Mouse (Mus musculus): ENCODE data around the gene Srp54c. TPM values are rescaled to one million over a fixed set of nuclear protein-coding genes. Genes with fewer than 3 reads are reported as not detected.
"Not testable (repeated sequence)": the region's sequence is repeated elsewhere in the genome, so short reads cannot be mapped to it uniquely, and the experiment has no call there.

Gene Srp54c
- polyA plus RNA-seq (2016; fragmentation: Nextera tagmentation; extraction: Ambion mirVana), result 74.9 and 79.2 TPM in 2 replicates

GRCm38 (mm10) chr12:55229626-55230519 is at the start of gene Srp54c:
Gene Srp54c, plus strand, starts transcription at chr12:55230168.
- peak within 1 kb of the TSS; percentile 40 for H3K4me3 ChIP-seq (replicated peaks)
- H3K4me2 ChIP-seq, result not testable (repeated sequence)

DNA sequence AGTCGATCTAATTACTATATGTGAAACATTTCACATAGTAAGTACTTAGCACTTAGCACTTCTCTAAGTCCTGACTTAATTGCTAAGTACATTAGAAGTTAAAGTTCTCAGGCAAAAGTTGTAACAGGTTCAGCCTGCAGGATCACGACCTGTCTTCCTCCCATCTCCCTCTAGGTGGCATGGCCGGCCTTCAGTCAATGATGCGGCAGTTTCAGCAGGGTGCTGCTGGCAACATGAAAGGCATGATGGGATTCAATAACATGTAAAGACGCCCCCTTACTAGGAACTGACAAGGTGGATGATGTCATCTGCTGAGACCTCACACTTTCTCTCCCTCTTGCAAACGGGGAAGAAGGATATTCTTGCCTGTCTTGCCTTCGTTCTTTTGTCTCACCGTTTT is 42.3 kb upstream of the Srp54c start:
- not testable (repeated sequence) for H3K9me3 ChIP-seq; H3K4me2 ChIP-seq; H3K27me3 ChIP-seq; H3K4me1 ChIP-seq; H3K27ac ChIP-seq; H3K36me3 ChIP-seq (replicated peaks); H3K4me3 ChIP-seq (replicated peaks); ATAC-seq (ENCODE audit: low FRiP score); H3K9ac ChIP-seq
- no CpG with 5 or more reads among the region's 8 CpGs for WGBS

More at GRCm38 (mm10) chr12:55229626-55230519, at the start of gene Srp54c:
- not testable (repeated sequence) for H3K4me1 ChIP-seq; H3K27ac ChIP-seq; H3K9ac ChIP-seq; H3K9me3 ChIP-seq; H3K36me3 ChIP-seq (replicated peaks); H3K27me3 ChIP-seq
- WGBS, result no CpG with 5 or more reads among the region's 57 CpGs
- ATAC-seq (ENCODE audit: low FRiP score), result peak; percentile 98

- WGBS, result no CpG with 5 or more reads among the region's 5 CpGs
Measured at GRCm38 (mm10) chr12:55189127-55189526, 40.8 kb upstream of the Srp54c start.

DNA sequence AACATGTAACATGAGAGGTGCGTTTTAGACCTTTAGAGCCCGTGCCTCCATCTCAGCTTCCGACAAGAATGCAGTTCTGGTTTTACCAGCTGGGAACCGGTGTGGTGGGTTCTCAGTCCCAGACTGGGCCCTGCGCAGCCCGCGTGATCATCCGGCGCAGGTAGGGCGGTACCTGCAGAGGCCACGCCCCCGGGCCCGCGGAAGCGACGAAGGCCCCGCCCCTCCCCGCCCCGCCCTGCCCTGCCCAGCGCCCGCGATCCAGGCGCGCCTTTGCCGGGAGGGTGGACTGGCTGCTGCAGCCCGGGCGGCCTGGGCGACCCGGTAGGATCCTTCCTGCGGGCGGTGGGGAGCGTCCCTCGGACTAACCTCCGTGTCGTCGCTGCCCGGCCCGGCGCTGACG is 30.7 kb upstream of the Srp54c start, which contains the start of gene 1700047I17Rik2:
1700047I17Rik2 (plus strand) TSS at position 287 of the 400 bp plus-strand sequence.
- not testable (repeated sequence) for H3K4me1 ChIP-seq; H3K27me3 ChIP-seq; H3K4me2 ChIP-seq; H3K4me3 ChIP-seq (replicated peaks); H3K9ac ChIP-seq; H3K9me3 ChIP-seq; H3K27ac ChIP-seq; H3K36me3 ChIP-seq (replicated peaks)
- peak; percentile 99 for ATAC-seq (ENCODE audit: low FRiP score)
- no CpG with 5 or more reads among the region's 40 CpGs for WGBS

More at GRCm38 (mm10) chr12:55189127-55189526, 40.8 kb upstream of the Srp54c start:
- not testable (repeated sequence) for H3K4me1 ChIP-seq; H3K27ac ChIP-seq; H3K4me3 ChIP-seq (replicated peaks); ATAC-seq (ENCODE audit: low FRiP score); H3K9me3 ChIP-seq; H3K9ac ChIP-seq; H3K4me2 ChIP-seq; H3K36me3 ChIP-seq (replicated peaks); H3K27me3 ChIP-seq

GRCm38 (mm10) chr12:55199799-55200198 is 30.2 kb upstream of the Srp54c start:
- no CpG with 5 or more reads among the region's 18 CpGs for WGBS
- not testable (repeated sequence) for H3K4me3 ChIP-seq (replicated peaks); H3K4me2 ChIP-seq; H3K9ac ChIP-seq; H3K36me3 ChIP-seq (replicated peaks); H3K4me1 ChIP-seq; H3K27ac ChIP-seq; H3K9me3 ChIP-seq; H3K27me3 ChIP-seq
- peak; percentile 67 for ATAC-seq (ENCODE audit: low FRiP score)

GRCm38 (mm10) chr12:55212944-55213343 is 17.0 kb upstream of the Srp54c start:
- ATAC-seq (ENCODE audit: low FRiP score); H3K4me2 ChIP-seq; H3K4me3 ChIP-seq (replicated peaks): not testable (repeated sequence)

GRCm38 (mm10) chr12:55230520-55230861 is 523 bp downstream of the Srp54c start:
- H3K4me1 ChIP-seq; H3K27me3 ChIP-seq; H3K9ac ChIP-seq; H3K36me3 ChIP-seq (replicated peaks); H3K9me3 ChIP-seq; H3K27ac ChIP-seq; ATAC-seq (ENCODE audit: low FRiP score); H3K4me2 ChIP-seq: not testable (repeated sequence)
- H3K4me3 ChIP-seq (replicated peaks), result peak overlapping the region; percentile 40
- WGBS, result under 1% methylated on average over 11 of the region's 25 CpGs

More at GRCm38 (mm10) chr12:55212944-55213343, 17.0 kb upstream of the Srp54c start:
- WGBS, result no CpG with 5 or more reads among the region's 6 CpGs
- H3K27ac ChIP-seq; H3K4me1 ChIP-seq; H3K9me3 ChIP-seq; H3K9ac ChIP-seq; H3K27me3 ChIP-seq; H3K36me3 ChIP-seq (replicated peaks): not testable (repeated sequence)

GRCm38 (mm10) chr12:55242243-55242642 is 12.3 kb downstream of the Srp54c start:
- H3K4me1 ChIP-seq; H3K4me3 ChIP-seq (replicated peaks); H3K9ac ChIP-seq; ATAC-seq (ENCODE audit: low FRiP score); H3K27me3 ChIP-seq; H3K36me3 ChIP-seq (replicated peaks); H3K4me2 ChIP-seq; H3K27ac ChIP-seq; H3K9me3 ChIP-seq: not testable (repeated sequence)
- no CpG with 5 or more reads among the region's 8 CpGs for WGBS

DNA sequence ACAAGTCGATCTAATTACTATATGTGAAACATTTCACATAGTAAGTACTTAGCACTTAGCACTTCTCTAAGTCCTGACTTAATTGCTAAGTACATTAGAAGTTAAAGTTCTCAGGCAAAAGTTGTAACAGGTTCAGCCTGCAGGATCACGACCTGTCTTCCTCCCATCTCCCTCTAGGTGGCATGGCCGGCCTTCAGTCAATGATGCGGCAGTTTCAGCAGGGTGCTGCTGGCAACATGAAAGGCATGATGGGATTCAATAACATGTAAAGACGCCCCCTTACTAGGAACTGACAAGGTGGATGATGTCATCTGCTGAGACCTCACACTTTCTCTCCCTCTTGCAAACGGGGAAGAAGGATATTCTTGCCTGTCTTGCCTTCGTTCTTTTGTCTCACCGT is 32.0 kb downstream of the Srp54c start:
- peaks cover 19% of the 10 kb centered on the region for H3K36me3 ChIP-seq (replicated peaks)
- H3K4me1 ChIP-seq; ATAC-seq (ENCODE audit: low FRiP score): not testable (repeated sequence)

GRCm38 (mm10) chr12:55263385-55263784 is 33.4 kb downstream of the Srp54c start:
- not testable (repeated sequence) for H3K9me3 ChIP-seq; H3K27me3 ChIP-seq; H3K4me3 ChIP-seq (replicated peaks); H3K4me2 ChIP-seq; H3K4me1 ChIP-seq; ATAC-seq (ENCODE audit: low FRiP score); H3K36me3 ChIP-seq (replicated peaks); H3K27ac ChIP-seq; H3K9ac ChIP-seq
- no CpG with 5 or more reads among the region's 5 CpGs for WGBS

More for the DNA sequence above, 32.0 kb downstream of the Srp54c start:
- not testable (repeated sequence) for H3K4me3 ChIP-seq (replicated peaks); H3K9me3 ChIP-seq; H3K9ac ChIP-seq; H3K27ac ChIP-seq; H3K27me3 ChIP-seq; H3K4me2 ChIP-seq
- WGBS, result no CpG with 5 or more reads among the region's 8 CpGs

DNA sequence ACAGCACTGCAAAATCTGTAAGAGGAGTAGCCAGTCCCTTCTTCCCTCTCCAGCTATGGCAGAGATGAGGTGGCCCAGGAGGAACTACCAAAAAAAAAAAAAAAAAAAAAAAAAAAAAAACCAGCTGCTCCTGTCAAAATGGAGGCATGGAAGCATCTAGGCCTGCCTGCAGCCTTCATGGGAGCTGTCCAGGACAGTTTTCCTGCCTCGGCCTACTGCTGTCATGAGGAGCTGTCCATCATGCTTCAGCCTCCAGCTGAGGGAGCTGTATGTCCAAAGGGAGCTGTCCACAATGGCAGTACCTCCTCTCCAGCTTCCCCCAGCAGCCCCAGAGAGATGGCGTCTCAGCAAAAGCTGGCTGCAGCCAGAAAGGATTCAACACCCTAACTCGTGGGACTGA is 42.3 kb downstream of the Srp54c start:
- no peaks in the 10 kb centered on the region for H3K9me3 ChIP-seq
- H3K9ac ChIP-seq, result no peak overlapping the region
- no peaks in the 10 kb centered on the region for H3K4me1 ChIP-seq
- H3K27me3 ChIP-seq, result no peaks in the 10 kb centered on the region
- H3K4me2 ChIP-seq, result no peak overlapping the region
- no peak for ATAC-seq (ENCODE audit: low FRiP score)
- H3K4me3 ChIP-seq (replicated peaks), result no peak overlapping the region
- no peaks in the 10 kb centered on the region for H3K36me3 ChIP-seq (replicated peaks)
- no peak overlapping the region for H3K27ac ChIP-seq
- 81% methylated on average over 3 of the region's 3 CpGs for WGBS

- H3K27ac ChIP-seq; H3K4me2 ChIP-seq; H3K4me3 ChIP-seq (replicated peaks); ATAC-seq (ENCODE audit: low FRiP score); H3K9me3 ChIP-seq; H3K27me3 ChIP-seq; H3K9ac ChIP-seq; H3K36me3 ChIP-seq (replicated peaks); H3K4me1 ChIP-seq: not testable (repeated sequence)
- WGBS, result 90% methylated on average over 3 of the region's 6 CpGs
Measured at GRCm38 (mm10) chr12:55277583-55277982, 47.6 kb downstream of the Srp54c start.

- peaks cover 52% of the 10 kb centered on the region for H3K36me3 ChIP-seq (replicated peaks)
- no peak overlapping the region for H3K27ac ChIP-seq
- ATAC-seq (ENCODE audit: low FRiP score), result no peak
- H3K27me3 ChIP-seq, result no peaks in the 10 kb centered on the region
- no peak overlapping the region for H3K4me2 ChIP-seq
- WGBS, result 97% methylated on average over 9 of the region's 9 CpGs
- no peak overlapping the region for H3K9ac ChIP-seq
- peaks cover 22% of the 10 kb centered on the region for H3K4me1 ChIP-seq
- H3K4me3 ChIP-seq (replicated peaks), result no peak overlapping the region
- H3K9me3 ChIP-seq, result no peaks in the 10 kb centered on the region
Measured at GRCm38 (mm10) chr12:55298112-55298511, 68.1 kb downstream of the Srp54c start.
